Mouse (Mus musculus): ENCODE measurements around the gene Tex101.
"Not testable (repeated sequence)": the region's sequence is repeated elsewhere in the genome, so short reads cannot be mapped to it uniquely, and the experiment has no call there.

The Tex101 gene

GRCm38 (mm10) chr7:24637046-24637445, 39.4 kb downstream of the Tex101 start:
- no peak for DNase-seq (ENCODE audit: low read depth in 1 of 2, low spot score in 2 of 2)

GRCm38 (mm10) chr7:24636264-24636663, 40.2 kb downstream of the Tex101 start, which contains the start of gene Lypd3:
TSS of gene Lypd3 (plus strand) at chr7:24636550.
- DNase-seq (ENCODE audit: low read depth in 1 of 2, low spot score in 2 of 2): no peak

GRCm38 (mm10) chr7:24630116-24630880, 46.2 kb downstream of the Tex101 start:
- no peak for DNase-seq (ENCODE audit: low read depth in 1 of 2, low spot score in 2 of 2)

GRCm38 (mm10) chr7:24629672-24630071, 46.8 kb downstream of the Tex101 start:
- DNase-seq (ENCODE audit: low read depth in 1 of 2, low spot score in 2 of 2): no peak

- peak in 1 of 2 experiments; percentile 67 for DNase-seq (ENCODE audit: low read depth in 1 of 2, low spot score in 2 of 2)
Observed at GRCm38 (mm10) chr7:24628685-24629610, 47.5 kb downstream of the Tex101 start.

- DNase-seq (ENCODE audit: low read depth in 1 of 2, low spot score in 2 of 2): no peak
Observed at GRCm38 (mm10) chr7:24622967-24623366, 53.5 kb downstream of the Tex101 start.

GRCm38 (mm10) chr7:24621193-24621592, 55.3 kb downstream of the Tex101 start:
- DNase-seq (ENCODE audit: low read depth in 1 of 2, low spot score in 2 of 2): no peak

- DNase-seq (ENCODE audit: low read depth in 1 of 2, low spot score in 2 of 2): no peak
Observed at GRCm38 (mm10) chr7:24619671-24620397, 56.6 kb downstream of the Tex101 start.

- not testable (repeated sequence) for DNase-seq (ENCODE audit: low read depth in 1 of 2, low spot score in 2 of 2)
Observed at GRCm38 (mm10) chr7:24618374-24618773, 58.1 kb downstream of the Tex101 start.

Measured in monocyte, adult 2 months (primary cell).